ENCODE assay signal across 9 mouse cellular contexts in genomic region chr12:70830982-70831566, GRCm38 (mm10). TPM values are rescaled to one million over a fixed set of nuclear protein-coding genes. Genes with fewer than 3 reads are reported as not detected.
DNase-seq lines count a peak whose midpoint lies in the region; ATAC-seq and TF ChIP-seq lines count a peak whose summit lies in the region.
"Had no signal": no experiment of that assay in that cellular context is flagged by ENCODE, and none has a peak within 500 bp of the region (broad histone marks: within the 10 kb centered on the region; RNA-seq: fewer than 3 reads in every experiment).

No protein-coding gene starts in this region.

- WGBS in liver, embryonic 12.5 days (ENCODE audit: insufficient replicate concordance), result 52% methylated on average over 9 of the region's 9 CpGs
- WGBS in liver, postnatal 0 days (ENCODE audit: insufficient replicate concordance), result 61% methylated on average over 9 of the region's 9 CpGs
- 37% methylated on average over 9 of the region's 9 CpGs for WGBS in heart, embryonic 12.5 days

- no peaks in the 10 kb centered on the region for H3K36me3 ChIP-seq in liver, embryonic 12.5 days
- no peaks in the 10 kb centered on the region for H3K36me3 ChIP-seq in liver, postnatal 0 days (replicated peaks; ENCODE audit: insufficient read depth, low read length)
- H3K36me3 ChIP-seq in heart, embryonic 12.5 days, result no peaks in the 10 kb centered on the region

- ATAC-seq in cerebellum, adult (ENCODE audit: insufficient number of reproducible peaks, low FRiP score, low TSS enrichment), result peak; percentile 50; the same call in 1 of the 2 replicates
- ATAC-seq in liver, embryonic 12.5 days, result peak; percentile 14; the same call in 1 of the 2 replicates
- no peak for ATAC-seq in liver, postnatal 0 days
- peak; percentile 37; the same call in 1 of the 2 replicates for ATAC-seq in heart, embryonic 12.5 days (ENCODE audit: insufficient number of reproducible peaks, low FRiP score)

- no peak overlapping the region for H3K4me2 ChIP-seq in liver, embryonic 12.5 days
- no peak overlapping the region for H3K4me2 ChIP-seq in liver, postnatal 0 days (ENCODE audit: low read depth, low read length)
- 0 out of 2 replicates have a peak overlapping the region, but pooled peaks have one; percentile 7 for H3K4me2 ChIP-seq in heart, embryonic 12.5 days

- peaks cover 44% of the 10 kb centered on the region for H3K4me1 ChIP-seq in liver, embryonic 12.5 days
- peaks cover 14% of the 10 kb centered on the region for H3K4me1 ChIP-seq in liver, postnatal 0 days (ENCODE audit: insufficient read depth)
- H3K4me1 ChIP-seq in heart, embryonic 12.5 days (replicated peaks), result peaks cover 63% of the 10 kb centered on the region

- H3K27ac ChIP-seq in liver, embryonic 12.5 days, result no peak overlapping the region
- no peak overlapping the region; the same call in 1 of the 2 replicates for H3K27ac ChIP-seq in liver, postnatal 0 days (ENCODE audit: low read depth)
- peak overlapping the region; percentile 16; the same call in 1 of the 2 replicates for H3K27ac ChIP-seq in heart, embryonic 12.5 days (ENCODE audit: poor library complexity, severe bottlenecking)

- no peak for TF ChIP-seq CTCF in liver, postnatal 0 days (IDR thresholded peaks at IDR 0.05; ENCODE audit: low read depth)

- no peak for DNase-seq in cerebellum, adult 9-10 months
- DNase-seq in liver, postnatal 0 days, result no peak
- peak; percentile 12 for DNase-seq in retina, embryonic 14.5 days (ENCODE audit: low spot score)
- DNase-seq in layer of hippocampus, adult 8-10 months (ENCODE audit: low spot score in 2 of 2), result no peak
- DNase-seq in adipocyte (ENCODE audit: low spot score), result no peak
- DNase-seq: kidney, postnatal 4 days had no signal

- H3K9me3 ChIP-seq in liver, embryonic 12.5 days (replicated peaks), result no peaks in the 10 kb centered on the region
- H3K9me3 ChIP-seq in liver, postnatal 0 days (ENCODE audit: low read length), result no peaks in the 10 kb centered on the region
- no peaks in the 10 kb centered on the region for H3K9me3 ChIP-seq in heart, embryonic 12.5 days (replicated peaks)

- no peaks in the 10 kb centered on the region; the same call in 1 of the 2 replicates for H3K27me3 ChIP-seq in liver, embryonic 12.5 days (replicated peaks)
- H3K27me3 ChIP-seq in liver, postnatal 0 days (ENCODE audit: insufficient read depth, low read length), result no peaks in the 10 kb centered on the region
- H3K27me3 ChIP-seq in heart, embryonic 12.5 days (replicated peaks), result no peaks in the 10 kb centered on the region

- no peak overlapping the region for H3K9ac ChIP-seq in liver, embryonic 12.5 days
- no peak overlapping the region for H3K9ac ChIP-seq in liver, postnatal 0 days (replicated peaks)
- no peak overlapping the region for H3K9ac ChIP-seq in heart, embryonic 12.5 days

- no peak for TF ChIP-seq EP300 in liver, postnatal 0 days (IDR thresholded peaks at IDR 0.05; ENCODE audit: low read depth)

- H3K4me3 ChIP-seq in liver, embryonic 12.5 days, result no peak overlapping the region
- H3K4me3 ChIP-seq in liver, postnatal 0 days (ENCODE audit: low read depth, low read length), result no peak overlapping the region
- H3K4me3 ChIP-seq in heart, embryonic 12.5 days, result no peak overlapping the region

RNA-seq across cellular contexts. Expression of gene Frmd6, which starts 5.8 kb away (rescaled TPM):
- polyA plus RNA-seq in liver, embryonic 12.5 days (2016; fragmentation: Nextera tagmentation; extraction: Ambion mirVana), result 5.0 and 5.3 TPM in 2 replicates
- 2.0 and 2.4 TPM in 2 replicates for polyA plus RNA-seq in liver, postnatal 0 days (2015; fragmentation: Nextera tagmentation; extraction: Ambion mirVana)
- polyA plus RNA-seq in heart, embryonic 12.5 days (2016; fragmentation: Nextera tagmentation; extraction: Ambion mirVana), result 29.4 and 29.6 TPM in 2 replicates
- 10 to 100 TPM; 17.7 to 24.5 (median 21.4) TPM for total RNA-seq in layer of hippocampus, adult 8-10 months (2022)
